Mouse (Mus musculus) embryo, embryonic 10 days (tissue): ENCODE measurements around the gene Olfr291.
A peak's percentile ranks its signal among the peaks of the same experiment; 100 is the strongest.

ENCODE experiments used
- DNase-seq: peaks from one replicate; pipeline ENCODE4 v3.0.0-alpha.2; 2015; ENCODE audit warnings: low spot score

The Olfr291 gene

DNA sequence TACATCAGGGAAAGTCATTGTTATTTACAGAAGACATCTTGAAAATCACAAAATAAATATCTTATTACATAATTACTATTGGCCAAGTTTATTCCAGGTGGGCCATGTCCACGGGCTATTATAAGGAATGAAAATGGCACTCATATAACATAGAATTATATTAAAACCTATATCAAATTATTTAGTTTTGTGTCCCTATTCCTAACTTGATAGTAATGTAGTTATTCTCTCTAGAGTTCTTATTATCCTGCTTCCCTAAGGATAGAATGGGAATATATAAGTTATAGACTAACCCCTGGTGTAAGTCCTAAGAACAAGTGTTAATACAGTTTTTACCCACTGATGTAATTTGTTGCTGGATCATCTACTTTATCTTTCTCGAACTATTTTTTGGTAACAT is at the start of gene Olfr291:
Olfr291 (plus strand) TSS at position 301 of the 400 bp plus-strand sequence.
- DNase-seq: no peak

DNA sequence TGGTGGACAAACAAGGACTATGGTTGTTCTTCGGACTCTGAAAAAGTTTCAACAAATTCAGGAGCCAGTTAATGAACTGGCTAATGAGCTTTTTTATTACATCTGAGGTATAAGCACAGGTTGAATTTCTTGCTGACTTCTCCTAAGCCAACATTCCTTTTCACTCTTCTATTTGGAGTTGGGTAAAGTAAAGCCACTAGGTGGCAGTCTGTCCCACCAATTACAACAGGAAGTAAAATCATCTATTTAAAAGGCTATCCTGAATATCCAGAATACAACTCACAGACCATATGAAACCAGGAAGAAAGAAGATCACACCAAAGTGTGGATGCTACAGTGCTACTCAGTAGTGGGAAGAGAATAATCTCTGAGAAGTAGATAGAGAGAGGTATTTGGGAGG is 48.1 kb upstream of the Olfr291 start:
- peak; percentile 32 for DNase-seq

DNA sequence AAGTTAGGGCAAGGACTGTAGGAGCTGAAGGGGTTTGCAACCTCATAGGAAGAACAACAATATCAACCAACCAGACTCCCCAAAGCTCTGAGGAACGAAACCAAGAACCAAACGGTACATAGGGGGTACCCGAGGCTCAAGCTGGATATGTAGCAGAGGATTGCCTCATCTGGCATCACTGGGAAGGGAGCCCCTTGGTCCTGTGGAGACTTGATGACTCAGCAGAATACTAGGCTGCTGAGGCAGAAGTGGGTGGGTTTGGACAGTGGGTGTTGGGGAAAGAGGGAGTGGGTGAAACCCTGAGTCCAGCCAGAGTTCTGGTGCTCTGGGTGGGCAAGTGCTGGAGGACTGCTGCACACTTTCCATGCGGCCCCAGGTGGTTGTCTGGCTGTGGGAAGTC is 47.2 kb upstream of the Olfr291 start:
- no peak for DNase-seq

DNA sequence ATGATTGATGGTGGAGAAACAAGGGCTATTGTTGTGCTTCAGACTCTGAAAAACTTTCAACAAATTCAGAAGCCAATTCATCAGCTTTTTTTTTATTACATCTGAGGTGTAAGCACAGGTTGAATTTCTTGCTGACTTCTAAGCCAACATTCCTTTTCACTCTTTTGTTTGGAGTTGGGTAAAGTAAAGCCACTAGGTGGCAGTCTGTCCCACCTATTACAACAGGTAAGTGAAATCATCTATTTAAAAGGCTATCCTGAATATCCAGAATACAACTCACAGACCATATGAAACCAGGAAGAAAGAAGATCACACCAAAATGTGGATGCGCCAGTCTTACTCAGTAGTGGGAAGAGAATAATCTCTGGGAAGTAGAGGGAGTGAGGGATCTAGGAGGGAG is 31.2 kb downstream of the Olfr291 start:
- DNase-seq: peak; percentile 14
